Mouse (Mus musculus) liver, embryonic 16.5 days (tissue): ENCODE measurements around the gene Ppm1g. TPM values are rescaled to one million over a fixed set of nuclear protein-coding genes. Genes with fewer than 3 reads are reported as not detected.

Experiments
- ATAC-seq: fragments of 200-750 bp; cut with Nextera tagmentation; 2 replicates; pipeline ENCODE4 v1.8.0; 2017; ENCODE audit warnings: low read depth, mild to moderate bottlenecking, moderate number of reproducible peaks, moderate library complexity
- H3K27ac ChIP-seq: fragments of 300-500 bp; sonication (generic); 2 replicates; pipeline ENCODE4 v1.5.1; 2014; ENCODE audit warnings: mild to moderate bottlenecking, low read length
- H3K27me3 ChIP-seq: fragments of 300-500 bp; sonication (generic); 2 replicates; pipeline ENCODE4 v1.6.1; 2014; ENCODE audit warnings: low read depth, low read length, mixed read lengths; ENCODE audit not compliant: control insufficient read depth, insufficient read depth
- H3K36me3 ChIP-seq: fragments of 300-500 bp; sonication (generic); 2 replicates; pipeline ENCODE4 v1.6.1; 2014; ENCODE audit warnings: mild to moderate bottlenecking; ENCODE audit not compliant: control insufficient read depth, insufficient read depth
- H3K4me1 ChIP-seq: fragments of 300-500 bp; sonication (generic); 2 replicates; pipeline ENCODE4 v1.6.1; 2014; ENCODE audit warnings: low read depth, low read length, mixed read lengths; ENCODE audit not compliant: control insufficient read depth
- H3K4me2 ChIP-seq: fragments of 300-500 bp; sonication (generic); 2 replicates; pipeline ENCODE4 v1.6.1; 2014; ENCODE audit warnings: low read depth, low read length, mixed read lengths
- H3K4me3 ChIP-seq: fragments of 300-500 bp; sonication (generic); 2 replicates; pipeline ENCODE4 v1.5.1; 2014; ENCODE audit warnings: low read depth, mild to moderate bottlenecking, low read length
- H3K9ac ChIP-seq: fragments of 300-500 bp; sonication (generic); 2 replicates; pipeline ENCODE4 v1.6.1; 2014; ENCODE audit warnings: low read depth, low read length
- H3K9me3 ChIP-seq: fragments of 300-500 bp; sonication (generic); replicated peaks from 2 replicates; pipeline ENCODE4 v1.6.1; 2016; ENCODE audit warnings: low read length; ENCODE audit not compliant: control insufficient read depth
- WGBS: fragments of 180-500 bp; shearing (Covaris S2); extraction: QIAGEN DNeasy Blood & Tissue Kit; methylation state at CpG from one replicate; pipeline ENCODE4 v1.1.7; 2014; ENCODE audit not compliant: insufficient replicate concordance; 5-methylcytosine and 5-hydroxymethylcytosine counted together
- polyA plus RNA-seq: library from polyadenylated mRNA; unstranded; fragments of >200 nt; fragmentation: Nextera tagmentation; extraction: Ambion mirVana; gene quantifications from 2 replicates; pipeline ENCODE4 v1.2.1, GENCODE M21; 2015

The Ppm1g gene
- polyA plus RNA-seq, 1 experiment from 2014 or later: 90.8 TPM

GRCm38 (mm10) chr5:31154152-31154553, 66.3 kb downstream of the Ppm1g start, which contains the start of gene Mpv17:
Gene Mpv17 (minus strand): TSS chr5:31154251.
- no peaks in the 10 kb centered on the region for H3K27me3 ChIP-seq
- peak within 1 kb of the TSS; percentile 72 for H3K9ac ChIP-seq
- H3K27ac ChIP-seq: peak within 1 kb of the TSS; percentile 35
- under 1% methylated on average over 19 of the region's 19 CpGs for WGBS
- peaks cover 13% of the 10 kb centered on the region for H3K4me1 ChIP-seq
- no peaks in the 10 kb centered on the region for H3K9me3 ChIP-seq
- ATAC-seq: peak; percentile 93
- peak within 1 kb of the TSS; percentile 76 for H3K4me3 ChIP-seq
- peaks cover 24% of the 10 kb centered on the region for H3K36me3 ChIP-seq
- peak within 1 kb of the TSS; percentile 87 for H3K4me2 ChIP-seq

- H3K4me2 ChIP-seq: peak overlapping the region; percentile 87
- H3K27me3 ChIP-seq: no peaks in the 10 kb centered on the region
- peaks cover 13% of the 10 kb centered on the region for H3K4me1 ChIP-seq
- peak overlapping the region; percentile 76 for H3K4me3 ChIP-seq
- H3K36me3 ChIP-seq: peaks cover 19% of the 10 kb centered on the region
- no peaks in the 10 kb centered on the region for H3K9me3 ChIP-seq
- peak overlapping the region; percentile 10; the same call in 1 of the 2 replicates for H3K27ac ChIP-seq
- WGBS: 38% methylated on average over 6 of the region's 6 CpGs
- peak overlapping the region; percentile 72 for H3K9ac ChIP-seq
- no peak for ATAC-seq
Measured at GRCm38 (mm10) chr5:31153516-31154151, 66.9 kb downstream of the Ppm1g start.

Other genes starting within 250 kb of the Ppm1g start
- 63.8 and 67.9 TPM in 2 replicates for gene Atraid, start 172.4 kb downstream of the Ppm1g start, polyA plus RNA-seq
- gene Slc5a6, start 171.8 kb downstream of the Ppm1g start, polyA plus RNA-seq: 3.1 and 4.8 TPM in 2 replicates
- 13.0 and 14.2 TPM in 2 replicates for gene Cad, start 165.9 kb downstream of the Ppm1g start, polyA plus RNA-seq
- gene Dnajc5g, start 114.4 kb downstream of the Ppm1g start, polyA plus RNA-seq: not detected in 2 replicates
- gene Slc30a3, start 112.5 kb downstream of the Ppm1g start, polyA plus RNA-seq: 0.39 and 0.48 TPM in 2 replicates
- gene Trim54, start 104.0 kb downstream of the Ppm1g start, polyA plus RNA-seq: 0.41 and 0.57 TPM in 2 replicates
- not detected in 2 replicates for gene Ucn, start 81.9 kb downstream of the Ppm1g start, polyA plus RNA-seq
- 20.7 and 21.5 TPM in 2 replicates for gene Mpv17, start 66.4 kb downstream of the Ppm1g start, polyA plus RNA-seq
- gene Gm29609, start 40.8 kb downstream of the Ppm1g start, polyA plus RNA-seq: 0.33 and 0.74 TPM in 2 replicates
- 29.3 and 32.2 TPM in 2 replicates for gene Gtf3c2, start 40.5 kb downstream of the Ppm1g start, polyA plus RNA-seq
- 36.0 and 36.8 TPM in 2 replicates for gene Snx17, start 27.5 kb downstream of the Ppm1g start, polyA plus RNA-seq
- 38.5 and 42.2 TPM in 2 replicates for gene Eif2b4, start 27.3 kb downstream of the Ppm1g start, polyA plus RNA-seq
- 1.8 and 2.6 TPM in 2 replicates for gene Zfp513, start 18.4 kb downstream of the Ppm1g start, polyA plus RNA-seq
- gene Nrbp1, start 20.2 kb upstream of the Ppm1g start, polyA plus RNA-seq: 44.4 and 44.9 TPM in 2 replicates
- not detected in 2 replicates for gene Gm9970, start 20.5 kb upstream of the Ppm1g start, polyA plus RNA-seq
- gene Krtcap3, start 31.0 kb upstream of the Ppm1g start, polyA plus RNA-seq: 4.8 and 4.9 TPM in 2 replicates
- 4.5 and 5.1 TPM in 2 replicates for gene Ift172, start 70.4 kb upstream of the Ppm1g start, polyA plus RNA-seq
- gene Fndc4, start 75.4 kb upstream of the Ppm1g start, polyA plus RNA-seq: 4.0 and 5.2 TPM in 2 replicates
- 31.1 and 39.4 TPM in 2 replicates for gene Gckr, start 76.8 kb upstream of the Ppm1g start, polyA plus RNA-seq
- 13.3 and 14.2 TPM in 2 replicates for gene Zfp512, start 231.7 kb upstream of the Ppm1g start, polyA plus RNA-seq